Mouse (Mus musculus) ES-Bruce4 (cell line): Measurements from ENCODE around the gene Ltbp2.

ENCODE experiments used
- CTCF ChIP-seq: IDR thresholded peaks from one replicate; pipeline ENCODE4 v1.8.1; 2011; ENCODE audit warnings: low read depth, low read length
- EP300 ChIP-seq: IDR thresholded peaks from 2 replicates; pipeline ENCODE4 v1.6.1; 2011; ENCODE audit warnings: low read depth, low read length; ENCODE audit not compliant: insufficient read depth
- POLR2A ChIP-seq: IDR thresholded peaks from one replicate; pipeline ENCODE4 v1.8.1; 2011; ENCODE audit warnings: low read length; ENCODE audit not compliant: insufficient read depth

DNA sequence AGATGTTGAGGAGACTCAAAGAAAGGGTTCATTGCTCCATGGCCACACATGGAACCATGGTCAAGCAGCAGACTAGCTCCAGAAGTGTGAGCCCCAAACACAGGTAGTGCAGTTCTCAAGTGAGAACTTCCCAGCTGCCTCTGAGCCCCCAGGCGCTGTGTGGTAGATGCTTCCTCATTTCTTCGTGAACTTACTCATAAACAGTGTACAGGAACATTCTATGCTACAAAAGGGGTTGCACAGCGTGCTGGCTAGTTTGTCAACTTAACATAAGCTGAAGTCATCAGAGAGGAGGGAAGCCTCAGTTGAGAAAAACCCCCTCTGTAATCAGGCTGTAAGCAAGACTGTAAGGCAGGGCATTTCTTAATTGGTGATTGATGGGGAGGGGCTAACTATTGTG is 73.7 kb downstream of the Ltbp2 start:
- TF ChIP-seq CTCF (no peak), POLR2A (no peak), EP300 (no peak)
